Mouse (Mus musculus) megakaryocyte, embryonic 14.5 days (primary cell): ENCODE data around the gene Wdtc1.

Source experiments
- FLI1 ChIP-seq: IDR thresholded peaks from 2 replicates; pipeline ENCODE4 v1.6.1; 2012; ENCODE audit warnings: low read length, inconsistent platforms, mixed read lengths
- GATA1 ChIP-seq: IDR thresholded peaks from 3 replicates; pipeline ENCODE4 v1.6.1; 2012; ENCODE audit warnings: mixed read lengths, low read length, inconsistent platforms, borderline replicate concordance

GRCm38 (mm10) chr4:133281513-133281912, 71.8 kb downstream of the Wdtc1 start:
- TF ChIP-seq GATA1 (no peak), FLI1 (no peak)
